Mouse (Mus musculus) inflammation-experienced regulatory T-cells, adult 16 weeks (primary cell): ENCODE results near the gene Cenpw. TPM values are rescaled to one million over a fixed set of nuclear protein-coding genes. Genes with fewer than 3 reads are reported as not detected.

Source experiments
- polyA plus RNA-seq: library from polyadenylated mRNA; unstranded; fragments of 100-300 nt; shearing (Covaris generic); gene quantifications from one replicate; pipeline ENCODE4 v1.2.1, GENCODE M21; 2017

Cenpw gene
- polyA plus RNA-seq, result 4.1 TPM

GRCm38 (mm10) chr10:30199916-30200826 lies at the start of gene Cenpw:
Gene Cenpw (minus strand): TSS chr10:30200560.

